Mouse (Mus musculus): ENCODE data around the gene Upk3a. TPM values are rescaled to one million over a fixed set of nuclear protein-coding genes. Genes with fewer than 3 reads are reported as not detected.

Gene Upk3a
- not detected for polyA plus RNA-seq (2014; fragmentation: Illumina TruSeq; extraction: RNeasy Lipid Tissue Mini Kit (QIAGEN cat#74804); ENCODE audit: low read depth, low replicate concordance)

GRCm38 (mm10) chr15:85016951-85017664, at the start of gene Upk3a:
TSS of gene Upk3a (plus strand) at chr15:85017141.

GRCm38 (mm10) chr15:84987874-84988825, 28.8 kb upstream of the Upk3a start, which contains the start of gene 5031439G07Rik:
TSS of gene 5031439G07Rik (minus strand) at chr15:84988551.

GRCm38 (mm10) chr15:85028648-85029047, 11.7 kb downstream of the Upk3a start, which contains the start of gene Fam118a:
TSS of gene Fam118a (plus strand) at chr15:85028948.

Other genes starting within 250 kb of the Upk3a start
- not detected for gene Phf21b, start 161.1 kb upstream of the Upk3a start, polyA plus RNA-seq (2014; fragmentation: Illumina TruSeq; extraction: RNeasy Lipid Tissue Mini Kit (QIAGEN cat#74804); ENCODE audit: low read depth, low replicate concordance)
- gene Gm29666, start 97.1 kb upstream of the Upk3a start, polyA plus RNA-seq (2014; fragmentation: Illumina TruSeq; extraction: RNeasy Lipid Tissue Mini Kit (QIAGEN cat#74804); ENCODE audit: low read depth, low replicate concordance) = 0.08 TPM
- gene Nup50, start 93.7 kb upstream of the Upk3a start, polyA plus RNA-seq (2014; fragmentation: Illumina TruSeq; extraction: RNeasy Lipid Tissue Mini Kit (QIAGEN cat#74804); ENCODE audit: low read depth, low replicate concordance) = 7.9 TPM
- gene 5031439G07Rik, start 28.6 kb upstream of the Upk3a start, polyA plus RNA-seq (2014; fragmentation: Illumina TruSeq; extraction: RNeasy Lipid Tissue Mini Kit (QIAGEN cat#74804); ENCODE audit: low read depth, low replicate concordance) = 7.7 TPM
- gene Fam118a, start 11.8 kb downstream of the Upk3a start, polyA plus RNA-seq (2014; fragmentation: Illumina TruSeq; extraction: RNeasy Lipid Tissue Mini Kit (QIAGEN cat#74804); ENCODE audit: low read depth, low replicate concordance) = 2.9 TPM
- gene Smc1b, start 114.8 kb downstream of the Upk3a start, polyA plus RNA-seq (2014; fragmentation: Illumina TruSeq; extraction: RNeasy Lipid Tissue Mini Kit (QIAGEN cat#74804); ENCODE audit: low read depth, low replicate concordance) = 0.66 TPM
- gene Ribc2, start 114.9 kb downstream of the Upk3a start, polyA plus RNA-seq (2014; fragmentation: Illumina TruSeq; extraction: RNeasy Lipid Tissue Mini Kit (QIAGEN cat#74804); ENCODE audit: low read depth, low replicate concordance) = not detected
- gene Fbln1, start 188.8 kb downstream of the Upk3a start, polyA plus RNA-seq (2014; fragmentation: Illumina TruSeq; extraction: RNeasy Lipid Tissue Mini Kit (QIAGEN cat#74804); ENCODE audit: low read depth, low replicate concordance) = 0.13 TPM